Mouse (Mus musculus) heart, adult 2 months (tissue): ENCODE measurements around the gene Tnfrsf18. TPM values are rescaled to one million over a fixed set of nuclear protein-coding genes. Genes with fewer than 3 reads are reported as not detected.

ENCODE experiments used
- DNase-seq, 2 experiments: peaks; one replicate each; pipeline ENCODE4 v3.0.0; 2021
- H3K27ac ChIP-seq: fragments of 200-600 bp; 2 replicates; pipeline ENCODE4 v1.8.1; 2022
- H3K27me3 ChIP-seq: fragments of 200-500 bp; 2 replicates; pipeline ENCODE4 v1.6.1; 2012; ENCODE audit warnings: mild to moderate bottlenecking, low read length, inconsistent platforms, mixed read lengths; ENCODE audit not compliant: control insufficient read depth, insufficient read depth
- H3K36me3 ChIP-seq: fragments of 200-500 bp; 2 replicates; pipeline ENCODE4 v1.6.1; 2012; ENCODE audit warnings: low read length, inconsistent platforms; ENCODE audit not compliant: control insufficient read depth, insufficient read depth
- H3K4me1 ChIP-seq: fragments of 200-500 bp; 2 replicates; pipeline ENCODE4 v1.6.1; 2011; ENCODE audit warnings: low read length; ENCODE audit not compliant: control insufficient read depth, insufficient read depth
- H3K4me3 ChIP-seq: fragments of 200-600 bp; 2 replicates; pipeline ENCODE4 v1.8.1; 2022
- H3K79me2 ChIP-seq: fragments of 200-500 bp; replicated peaks from 2 replicates; pipeline ENCODE4 v1.6.1; 2012; ENCODE audit warnings: mild to moderate bottlenecking, inconsistent platforms, low read length, moderate library complexity, mixed read lengths; ENCODE audit not compliant: control insufficient read depth, insufficient read depth
- H3K9ac ChIP-seq: fragments of 200-500 bp; 2 replicates; pipeline ENCODE4 v1.6.1; 2012; ENCODE audit warnings: low read depth, mild to moderate bottlenecking, control low read depth, inconsistent platforms, low read length, mixed read lengths
- CTCF ChIP-seq: fragments of 200-600 bp; IDR thresholded peaks from 2 replicates; pipeline ENCODE4 v1.8.1; 2022; ENCODE audit warnings: antibody characterized with exemption, mild to moderate bottlenecking, moderate library complexity
- EP300 ChIP-seq: fragments of 200-500 bp; IDR thresholded peaks from 2 replicates; pipeline ENCODE4 v1.6.1; 2011; ENCODE audit warnings: low read depth, low read length, control low read depth; ENCODE audit not compliant: insufficient read depth
- POLR2A ChIP-seq: fragments of 200-500 bp; IDR thresholded peaks from 2 replicates; pipeline ENCODE4 v1.6.1; 2011; ENCODE audit warnings: mild to moderate bottlenecking, low read depth, low read length, control low read depth; ENCODE audit not compliant: insufficient read depth
- WGBS: fragments of 180-500 bp; shearing (Covaris S2); methylation state at CpG from one replicate; pipeline ENCODE4 v1.1.7; 2018; 5-methylcytosine and 5-hydroxymethylcytosine counted together
- intact Hi-C: fragments of 180-260 bp; cut with DNase I; formaldehyde crosslinking; loops from one replicate; pipeline ENCODE4 v1.15.1; 2025
- microRNA-seq, 2 experiments: library from miRNA; unstranded; fragments of <30 nt; microRNA quantifications; one replicate each; pipeline ENCODE4 v1.2.0; 2021
- polyA plus RNA-seq: library from polyadenylated mRNA; depleted of rRNA; stranded (reverse); fragments of >200 nt; gene quantifications from 2 replicates; pipeline ENCODE4 v1.2.3, GENCODE M21; 2012; rRNA removed
- total RNA-seq, 2 experiments: library from RNA; stranded (reverse); gene quantifications; 2 replicates each; pipeline ENCODE4 v1.2.3; 2021

Tnfrsf18 gene
- total and polyA plus RNA-seq, 3 experiments = 0.31 to 0.80 TPM; not detected in 1

DNA sequence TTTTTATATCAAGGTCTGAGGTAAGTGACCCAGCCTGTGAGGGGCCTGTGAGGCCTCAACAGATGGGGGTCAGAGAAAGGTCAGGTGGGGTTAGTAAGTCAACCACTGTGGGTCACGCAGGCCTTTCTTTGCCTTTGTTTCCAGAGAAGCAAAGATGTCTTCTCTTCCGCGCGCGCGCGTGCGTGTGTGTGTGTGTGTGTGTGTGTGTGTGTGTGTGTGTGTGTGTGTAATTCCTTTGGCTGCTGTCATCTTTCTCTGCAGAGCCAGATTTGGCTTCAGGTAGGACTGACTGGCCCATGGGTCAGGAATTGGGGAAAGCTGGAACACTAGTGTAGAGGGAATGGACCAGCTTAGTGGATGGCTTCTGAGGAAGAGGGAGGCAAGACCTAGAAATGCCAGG is 43.7 kb downstream of the Tnfrsf18 start:
- TF ChIP-seq EP300 = no peak
- TF ChIP-seq CTCF = no peak
- TF ChIP-seq POLR2A = no peak
- no peaks in the 10 kb centered on the region for H3K36me3 ChIP-seq
- no peaks in the 10 kb centered on the region for H3K79me2 ChIP-seq
- intact Hi-C loops = no loop called here
- WGBS = 97% methylated on average over 8 of the region's 8 CpGs
- H3K9ac ChIP-seq = no peak overlapping the region
- no peaks in the 10 kb centered on the region for H3K27me3 ChIP-seq
- no peak overlapping the region for H3K27ac ChIP-seq
- 0 out of 2 replicates have a peak, but pooled peaks cover 2% of the 10 kb centered on the region for H3K4me1 ChIP-seq
- no peak overlapping the region for H3K4me3 ChIP-seq
- no peak for DNase-seq

DNA sequence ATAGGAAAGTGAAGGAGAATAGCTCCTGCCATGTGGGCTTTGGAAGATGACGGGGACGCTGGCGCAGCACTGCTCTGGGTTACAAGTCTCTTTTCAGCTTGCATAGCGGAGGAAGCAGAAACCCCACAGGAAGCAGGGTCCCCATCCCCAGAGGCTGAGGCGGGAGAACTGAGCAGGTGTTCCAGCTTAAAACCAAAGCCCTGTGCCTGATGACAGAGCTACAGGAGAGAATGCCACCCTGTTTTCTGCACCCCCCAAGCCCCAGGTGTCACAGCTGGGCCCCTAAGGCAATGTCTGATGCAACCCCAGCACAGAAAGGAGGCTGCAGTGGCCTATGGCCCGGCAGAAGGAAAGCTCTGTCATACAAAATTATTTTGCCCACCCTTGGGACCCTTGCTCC is 44.3 kb downstream of the Tnfrsf18 start:
- TF ChIP-seq POLR2A (no peak), EP300 (no peak), CTCF (no peak)
- no peak for DNase-seq
- Histone ChIP-seq H3K4me3 (no peak overlapping the region), H3K27me3 (no peaks in the 10 kb centered on the region), H3K27ac (no peak overlapping the region), H3K79me2 (no peaks in the 10 kb centered on the region), H3K4me1 (0 out of 2 replicates have a peak, but pooled peaks cover 2% of the 10 kb centered on the region), H3K36me3 (no peaks in the 10 kb centered on the region), H3K9ac (no peak overlapping the region)
- intact Hi-C loops = no loop called here
- WGBS = 80% methylated on average over 6 of the region's 6 CpGs

DNA sequence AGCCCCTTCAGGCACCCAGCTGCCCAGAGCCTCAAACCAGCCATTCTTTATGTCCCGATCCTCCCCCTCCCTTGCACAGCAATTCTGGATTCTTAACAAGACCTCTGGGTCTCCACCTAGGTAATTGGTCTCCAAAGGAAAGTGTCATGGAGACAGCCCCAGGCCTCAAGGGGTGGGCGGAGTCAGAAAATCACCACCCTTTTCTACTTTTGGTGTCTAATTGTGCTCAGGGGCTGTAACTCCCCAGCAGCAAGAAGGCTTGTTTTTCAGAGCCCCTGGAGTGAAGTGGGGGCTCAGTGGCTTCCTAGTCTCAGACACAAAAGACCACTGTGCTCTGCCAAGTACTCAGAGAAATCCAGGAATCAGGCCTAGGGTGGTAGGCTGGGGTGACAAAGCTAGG is 44.8 kb downstream of the Tnfrsf18 start:
- Histone ChIP-seq H3K9ac (no peak overlapping the region), H3K4me3 (no peak overlapping the region), H3K27ac (no peak overlapping the region), H3K27me3 (no peaks in the 10 kb centered on the region), H3K36me3 (no peaks in the 10 kb centered on the region), H3K79me2 (no peaks in the 10 kb centered on the region), H3K4me1 (0 out of 2 replicates have a peak, but pooled peaks cover 2% of the 10 kb centered on the region)
- no peak for TF ChIP-seq POLR2A
- TF ChIP-seq CTCF = no peak
- TF ChIP-seq EP300 = no peak
- intact Hi-C loops = no loop called here
- WGBS = 90% methylated on average over 2 of the region's 2 CpGs
- DNase-seq = no peak

DNA sequence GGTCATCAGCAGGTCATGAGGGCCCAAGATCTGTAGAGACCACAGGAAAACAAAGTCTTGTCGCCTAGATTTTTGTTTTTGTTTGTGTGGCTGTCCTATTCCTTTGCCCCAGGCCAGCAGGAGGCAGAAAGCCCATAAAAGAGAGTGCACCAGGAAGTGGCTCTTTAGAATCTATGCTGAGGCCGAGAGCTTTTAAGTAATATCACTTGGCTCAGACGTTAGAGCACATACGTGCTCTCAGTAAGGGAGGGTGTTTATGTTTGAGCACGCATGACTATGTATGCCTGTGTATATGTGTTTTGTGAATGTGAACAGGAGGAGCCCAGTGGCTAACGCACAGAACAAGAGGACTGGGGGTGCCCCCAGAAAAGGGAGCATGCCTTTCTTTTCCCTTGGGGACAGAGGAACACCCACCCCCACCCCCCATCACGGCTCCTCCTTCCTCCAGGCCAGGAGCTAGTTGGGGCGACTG is 51.0 kb downstream of the Tnfrsf18 start:
- intact Hi-C loops = no loop called here
- no peaks in the 10 kb centered on the region for H3K36me3 ChIP-seq
- no peak overlapping the region for H3K9ac ChIP-seq
- TF ChIP-seq POLR2A = no peak
- no peak for TF ChIP-seq CTCF
- no peak for TF ChIP-seq EP300
- H3K27ac ChIP-seq = no peak overlapping the region
- H3K4me3 ChIP-seq = no peak overlapping the region
- DNase-seq = no peak
- 0 out of 2 replicates have a peak, but pooled peaks cover 1% of the 10 kb centered on the region for H3K27me3 ChIP-seq
- H3K79me2 ChIP-seq = no peaks in the 10 kb centered on the region
- 27% methylated on average over 8 of the region's 8 CpGs for WGBS
- no peaks in the 10 kb centered on the region; the same call in 1 of the 2 replicates for H3K4me1 ChIP-seq

DNA sequence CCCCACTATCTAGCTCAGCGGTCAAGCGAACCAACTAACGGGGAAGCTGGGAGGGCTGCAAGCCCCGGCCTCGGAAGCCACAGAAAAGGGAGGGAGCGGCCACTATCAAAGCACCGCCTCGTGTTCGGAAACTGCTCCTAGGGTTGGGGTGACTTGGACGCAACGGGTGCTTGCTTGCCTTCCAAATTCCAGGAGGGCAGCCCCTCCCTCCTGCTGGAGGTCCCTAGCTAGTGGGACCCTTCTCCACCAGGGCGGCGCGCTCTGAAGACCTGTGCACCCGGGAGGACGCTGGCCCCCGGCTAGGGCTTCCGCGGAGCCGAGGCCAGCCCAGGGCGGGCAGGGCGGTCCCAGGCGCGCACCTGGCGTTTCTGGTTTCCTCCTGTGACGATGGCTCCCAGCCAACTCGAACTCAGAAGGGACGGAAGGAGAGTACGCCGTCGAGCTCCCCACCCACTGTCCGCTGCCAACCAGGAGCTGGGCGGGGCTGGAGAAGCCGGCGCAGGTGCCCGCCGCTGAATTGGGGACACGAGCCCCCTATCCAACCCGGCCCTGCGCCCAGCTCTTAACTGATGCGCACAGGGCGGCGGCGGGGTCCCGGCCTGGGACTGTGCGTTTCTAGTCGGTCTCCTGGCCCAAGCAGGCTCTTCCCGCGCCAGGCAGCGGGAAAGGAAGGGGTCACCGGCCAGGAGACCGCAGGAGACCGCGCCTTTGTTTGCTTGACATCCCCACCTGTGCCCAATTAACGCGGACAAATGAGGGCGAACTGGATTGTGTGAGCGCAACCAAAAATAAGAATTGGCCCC is 51.7 kb downstream of the Tnfrsf18 start:
- WGBS = 2% methylated on average over 58 of the region's 58 CpGs
- intact Hi-C loops = no loop called here
- peak overlapping the region; percentile 54 for H3K9ac ChIP-seq
- TF ChIP-seq EP300 (no peak), CTCF (peak; percentile 33)
- no peaks in the 10 kb centered on the region for H3K36me3 ChIP-seq
- peak; percentile 37 to 53 for DNase-seq
- H3K4me1 ChIP-seq = no peaks in the 10 kb centered on the region; the same call in 1 of the 2 replicates
- 0 out of 2 replicates have a peak, but pooled peaks cover 1% of the 10 kb centered on the region for H3K27me3 ChIP-seq
- no peak overlapping the region for H3K27ac ChIP-seq
- H3K4me3 ChIP-seq = peak overlapping the region; percentile 32
- no peaks in the 10 kb centered on the region for H3K79me2 ChIP-seq

Small RNA genes within 50 kb of the gene (microRNA-seq; reads per million reads assigned to microRNA genes)
- gene Mir200a (4.5 to 5.4 reads per million in 2 experiments), gene Mir200b (13.5 to 19.6 reads per million in 2 experiments), gene Mir429 (7.3 to 14.0 reads per million in 2 experiments)

Other genes starting within 250 kb of the Tnfrsf18 start
- 1 to 10 TPM in 1 of 2 experiments, under 1 TPM in 1; 0.84 to 1.1 TPM for gene Tmem88b, start 240.3 kb upstream of the Tnfrsf18 start, total RNA-seq
- 0.96 and 2.0 TPM in 2 replicates for gene Tmem88b, start 240.3 kb upstream of the Tnfrsf18 start, polyA plus RNA-seq
- gene Ankrd65, start 235.7 kb upstream of the Tnfrsf18 start, total RNA-seq = not detected
- gene Ankrd65, start 235.7 kb upstream of the Tnfrsf18 start, polyA plus RNA-seq = 0.41 TPM in 1 of 2 replicates, not detected in the other
- 10 to 100 TPM; 69.9 to 77.9 TPM for gene Mrpl20, start 223.3 kb upstream of the Tnfrsf18 start, total RNA-seq
- gene Mrpl20, start 223.3 kb upstream of the Tnfrsf18 start, polyA plus RNA-seq = 49.6 and 50.7 TPM in 2 replicates
- 10 to 100 TPM; 26.6 to 27.4 TPM for gene Ccnl2, start 213.7 kb upstream of the Tnfrsf18 start, total RNA-seq
- gene Ccnl2, start 213.7 kb upstream of the Tnfrsf18 start, polyA plus RNA-seq = 46.0 and 69.4 TPM in 2 replicates
- 100 to 1,000 TPM in 1 of 2 experiments, 10 to 100 TPM in 1; 99.2 to 117 TPM for gene Aurkaip1, start 194.9 kb upstream of the Tnfrsf18 start, total RNA-seq
- 106 and 125 TPM in 2 replicates for gene Aurkaip1, start 194.9 kb upstream of the Tnfrsf18 start, polyA plus RNA-seq
- gene Mxra8, start 186.5 kb upstream of the Tnfrsf18 start, total RNA-seq = 10 to 100 TPM; 26.7 to 31.9 TPM
- 84.7 and 118 TPM in 2 replicates for gene Mxra8, start 186.5 kb upstream of the Tnfrsf18 start, polyA plus RNA-seq
- 10 to 100 TPM; 46.3 to 47.3 TPM for gene Dvl1, start 178.8 kb upstream of the Tnfrsf18 start, total RNA-seq
- gene Dvl1, start 178.8 kb upstream of the Tnfrsf18 start, polyA plus RNA-seq = 62.7 and 64.7 TPM in 2 replicates
- gene Tas1r3, start 162.8 kb upstream of the Tnfrsf18 start, total RNA-seq = under 1 TPM; 0.13 to 0.16 TPM
- 0.32 and 0.35 TPM in 2 replicates for gene Tas1r3, start 162.8 kb upstream of the Tnfrsf18 start, polyA plus RNA-seq
- 1 to 10 TPM; 5.1 to 6.9 TPM for gene Cptp, start 156.7 kb upstream of the Tnfrsf18 start, total RNA-seq
- gene Cptp, start 156.7 kb upstream of the Tnfrsf18 start, polyA plus RNA-seq = 8.9 and 12.4 TPM in 2 replicates
- gene Ints11, start 156.6 kb upstream of the Tnfrsf18 start, total RNA-seq = 10 to 100 TPM; 15.3 to 17.4 TPM
- 15.8 and 23.2 TPM in 2 replicates for gene Ints11, start 156.6 kb upstream of the Tnfrsf18 start, polyA plus RNA-seq
- 10 to 100 TPM in 1 of 2 experiments, 1 to 10 TPM in 1; 9.4 to 10.1 TPM for gene Pusl1, start 134.4 kb upstream of the Tnfrsf18 start, total RNA-seq
- gene Pusl1, start 134.4 kb upstream of the Tnfrsf18 start, polyA plus RNA-seq = 19.9 and 31.3 TPM in 2 replicates
- 10 to 100 TPM in 1 of 2 experiments, 1 to 10 TPM in 1; 9.7 to 11.3 TPM for gene Acap3, start 134.3 kb upstream of the Tnfrsf18 start, total RNA-seq
- gene Acap3, start 134.3 kb upstream of the Tnfrsf18 start, polyA plus RNA-seq = 19.2 and 20.0 TPM in 2 replicates
- 10 to 100 TPM; 55.8 to 56.7 TPM for gene Ube2j2, start 82.3 kb upstream of the Tnfrsf18 start, total RNA-seq
- gene Ube2j2, start 82.3 kb upstream of the Tnfrsf18 start, polyA plus RNA-seq = 29.7 and 35.3 TPM in 2 replicates
- 10 to 100 TPM; 16.6 to 17.9 TPM for gene C1qtnf12, start 63.8 kb upstream of the Tnfrsf18 start, total RNA-seq
- gene C1qtnf12, start 63.8 kb upstream of the Tnfrsf18 start, polyA plus RNA-seq = 17.2 and 21.8 TPM in 2 replicates
- gene B3galt6, start 33.5 kb upstream of the Tnfrsf18 start, total RNA-seq = 1 to 10 TPM; 2.5 to 3.0 TPM
- gene B3galt6, start 33.5 kb upstream of the Tnfrsf18 start, polyA plus RNA-seq = 2.7 and 3.6 TPM in 2 replicates
- 10 to 100 TPM; 79.2 to 91.0 TPM for gene Sdf4, start 33.3 kb upstream of the Tnfrsf18 start, total RNA-seq
- 23.7 and 37.1 TPM in 2 replicates for gene Sdf4, start 33.3 kb upstream of the Tnfrsf18 start, polyA plus RNA-seq
- gene Tnfrsf4, start 12.3 kb upstream of the Tnfrsf18 start, total RNA-seq = not detected
- gene Tnfrsf4, start 12.3 kb upstream of the Tnfrsf18 start, polyA plus RNA-seq = 1.1 and 1.4 TPM in 2 replicates
- gene Ttll10, start 33.2 kb downstream of the Tnfrsf18 start, total RNA-seq = not detected
- gene Ttll10, start 33.2 kb downstream of the Tnfrsf18 start, polyA plus RNA-seq = 0.32 and 1.1 TPM in 2 replicates
- 1 to 10 TPM; 1.7 to 3.5 TPM for gene 9430015G10Rik, start 83.8 kb downstream of the Tnfrsf18 start, total RNA-seq
- 5.9 and 7.5 TPM in 2 replicates for gene 9430015G10Rik, start 83.8 kb downstream of the Tnfrsf18 start, polyA plus RNA-seq
- gene Rnf223, start 104.3 kb downstream of the Tnfrsf18 start, total RNA-seq = under 1 TPM in 1 of 2 experiments, not detected in 1; 0.07 TPM
- 0.09 and 0.14 TPM in 2 replicates for gene Rnf223, start 104.3 kb downstream of the Tnfrsf18 start, polyA plus RNA-seq
- gene Agrn, start 171.3 kb downstream of the Tnfrsf18 start, total RNA-seq = 10 to 100 TPM; 24.3 to 26.9 TPM
- gene Agrn, start 171.3 kb downstream of the Tnfrsf18 start, polyA plus RNA-seq = 50.4 and 70.1 TPM in 2 replicates
- gene Isg15, start 174.7 kb downstream of the Tnfrsf18 start, total RNA-seq = 1 to 10 TPM; 3.2 to 4.5 TPM
- gene Isg15, start 174.7 kb downstream of the Tnfrsf18 start, polyA plus RNA-seq = 6.9 and 8.3 TPM in 2 replicates
- 10 to 100 TPM in 1 of 2 experiments, 1 to 10 TPM in 1; 9.7 to 12.1 TPM for gene AW011738, start 177.1 kb downstream of the Tnfrsf18 start, total RNA-seq
- 4.6 and 4.8 TPM in 2 replicates for gene AW011738, start 177.1 kb downstream of the Tnfrsf18 start, polyA plus RNA-seq
- 100 to 1,000 TPM; 273 to 332 TPM for gene Perm1, start 189.7 kb downstream of the Tnfrsf18 start, total RNA-seq
- 163 and 257 TPM in 2 replicates for gene Perm1, start 189.7 kb downstream of the Tnfrsf18 start, polyA plus RNA-seq
- 10 to 100 TPM in 1 of 2 experiments, 1 to 10 TPM in 1; 9.7 to 10.8 TPM for gene Plekhn1, start 208.7 kb downstream of the Tnfrsf18 start, total RNA-seq
- gene Plekhn1, start 208.7 kb downstream of the Tnfrsf18 start, polyA plus RNA-seq = 25.2 and 28.0 TPM in 2 replicates
- gene Noc2l, start 209.8 kb downstream of the Tnfrsf18 start, total RNA-seq = 10 to 100 TPM; 24.8 to 25.1 TPM
- gene Noc2l, start 209.8 kb downstream of the Tnfrsf18 start, polyA plus RNA-seq = 33.9 and 45.5 TPM in 2 replicates
- not detected for gene Samd11, start 229.5 kb downstream of the Tnfrsf18 start, total RNA-seq
- gene Samd11, start 229.5 kb downstream of the Tnfrsf18 start, polyA plus RNA-seq = 0.09 and 0.61 TPM in 2 replicates